Mouse (Mus musculus) macrophage (primary cell): Measurements from ENCODE around the gene Clec18a. TPM values are rescaled to one million over a fixed set of nuclear protein-coding genes. Genes with fewer than 3 reads are reported as not detected.

Source experiments
- H3K27ac ChIP-seq: fragments of 350-480 bp; formaldehyde crosslinking; 2 replicates; pipeline ENCODE4 v1.9.0; 2021
- H3K36me3 ChIP-seq: fragments of 350-480 bp; formaldehyde crosslinking; 2 replicates; pipeline ENCODE4 v1.9.0; 2021; ENCODE audit errors: inconsistent target
- H3K4me3 ChIP-seq: fragments of 350-480 bp; formaldehyde crosslinking; 2 replicates; pipeline ENCODE4 v1.9.0; 2021; ENCODE audit errors: inconsistent target
- H3K79me2 ChIP-seq: fragments of 350-480 bp; formaldehyde crosslinking; 2 replicates; pipeline ENCODE4 v1.9.0; 2021; ENCODE audit errors: inconsistent target
- WGBS: methylation state at CpG from one replicate; pipeline ENCODE4 v1.1.7; 2026; ENCODE audit warnings: inconsistent platforms; ENCODE audit not compliant: missing documents; 5-methylcytosine and 5-hydroxymethylcytosine counted together
- polyA plus RNA-seq: library from polyadenylated mRNA; stranded (reverse); fragments of 250-400 nt; gene quantifications from 3 replicates; pipeline ENCODE4 v1.2.4, GENCODE M21; 2018; ENCODE audit warnings: inconsistent platforms

Clec18a gene
- polyA plus RNA-seq, 1 experiment from 2014 or later, result not detected

DNA sequence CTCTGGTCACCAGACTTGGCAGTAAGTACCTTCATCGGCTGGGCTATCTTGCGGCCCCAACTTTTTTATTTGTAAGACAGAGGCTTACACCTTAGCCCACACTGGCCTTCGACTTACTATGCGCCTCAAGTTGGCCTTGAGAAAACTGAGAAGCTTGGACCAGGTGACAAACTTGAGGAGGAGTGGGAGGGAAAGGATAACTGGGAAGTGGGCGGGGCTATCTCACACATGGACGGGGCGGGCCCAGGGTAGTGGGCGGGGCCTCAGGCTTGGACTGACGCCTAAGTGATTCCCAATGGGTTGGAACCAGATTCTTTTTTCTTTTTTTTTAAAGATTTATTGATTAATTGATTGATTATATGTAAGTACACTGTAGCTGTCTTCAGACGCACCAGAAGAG is 24.8 kb downstream of the Clec18a start:
- no peaks in the 10 kb centered on the region for H3K79me2 ChIP-seq
- no peaks in the 10 kb centered on the region for H3K36me3 ChIP-seq
- H3K4me3 ChIP-seq, result no peak overlapping the region
- H3K27ac ChIP-seq, result no peak overlapping the region
- 58% methylated on average over 10 of the region's 10 CpGs for WGBS

DNA sequence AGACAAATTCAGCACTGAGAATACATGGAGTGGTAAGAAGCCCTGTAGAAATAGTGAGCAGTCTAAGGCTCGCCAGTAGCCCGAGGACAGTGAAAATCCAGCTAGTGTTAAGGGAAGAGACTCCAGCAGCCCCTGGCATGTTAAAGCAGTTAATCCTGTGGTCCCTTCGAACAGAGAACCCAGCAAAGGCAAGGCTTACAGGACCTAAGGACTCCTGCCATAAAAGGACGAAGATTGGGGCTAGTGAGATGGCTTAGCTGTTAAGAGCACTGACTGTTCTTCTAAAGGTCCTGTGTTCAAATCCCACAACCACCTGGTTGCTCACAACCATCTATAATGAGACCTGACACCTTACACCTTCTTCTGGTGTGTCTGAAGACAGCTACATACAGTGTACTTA is 25.9 kb downstream of the Clec18a start:
- Histone ChIP-seq H3K27ac (no peak overlapping the region), H3K36me3 (no peaks in the 10 kb centered on the region), H3K79me2 (no peaks in the 10 kb centered on the region), H3K4me3 (no peak overlapping the region)
- WGBS, result 72% methylated on average over 4 of the region's 4 CpGs

DNA sequence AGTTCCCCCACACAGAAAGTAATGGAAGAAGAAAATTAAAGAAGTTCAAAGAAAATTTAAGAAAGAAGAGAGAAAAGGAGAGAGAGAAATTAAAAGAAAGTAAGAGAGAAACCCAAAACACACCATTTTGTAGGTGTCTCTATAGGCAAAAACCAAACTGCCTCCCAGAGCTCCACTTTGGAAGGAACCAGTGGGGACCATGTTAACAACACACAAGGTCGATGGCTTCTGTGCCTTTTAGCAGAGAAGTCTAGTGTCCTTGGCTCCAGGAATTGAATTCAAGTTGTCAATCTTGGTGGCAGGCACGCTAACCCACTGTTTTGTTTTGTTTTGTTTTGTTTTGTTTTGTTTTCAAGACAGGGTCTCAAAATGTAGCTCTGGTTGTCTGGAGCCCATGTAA is 29.3 kb downstream of the Clec18a start:
- WGBS, result 74% methylated on average over 2 of the region's 2 CpGs
- H3K4me3 ChIP-seq, result no peak overlapping the region
- H3K79me2 ChIP-seq, result peaks cover 2% of the 10 kb centered on the region
- no peaks in the 10 kb centered on the region for H3K36me3 ChIP-seq
- no peak overlapping the region for H3K27ac ChIP-seq

DNA sequence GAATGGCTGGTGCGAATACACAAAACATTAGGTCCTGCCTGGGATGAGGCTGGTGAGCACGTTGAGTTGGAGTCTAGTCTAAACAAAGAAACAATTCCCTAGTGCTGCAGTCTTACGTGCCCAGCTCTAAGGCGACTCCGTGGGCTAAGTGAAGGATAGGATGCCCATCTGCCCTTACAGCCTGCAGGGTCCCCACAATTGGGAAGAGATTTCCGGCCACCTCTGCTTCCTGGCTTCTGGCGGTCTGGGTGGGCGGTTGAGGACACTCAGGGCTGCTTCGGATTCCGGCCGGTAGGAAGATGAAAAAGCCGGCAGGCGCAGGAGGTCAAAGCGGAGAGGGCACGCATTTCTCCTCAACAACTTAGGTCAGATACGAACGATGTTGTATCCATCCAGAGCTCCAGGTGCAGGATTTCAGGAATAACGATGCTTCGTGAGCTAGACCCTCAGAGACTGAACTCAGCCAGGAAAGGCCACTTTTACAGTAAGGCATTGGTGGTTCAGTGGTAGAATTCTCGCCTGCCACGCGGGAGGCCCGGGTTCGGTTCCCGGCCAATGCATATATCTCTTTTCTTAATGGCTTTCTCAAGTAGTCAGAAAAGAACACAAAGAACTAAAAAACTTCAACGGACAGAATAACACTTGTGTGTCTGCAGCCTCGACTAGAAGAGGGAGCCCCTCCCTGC is 30.0 kb downstream of the Clec18a start:
- Histone ChIP-seq H3K79me2 (peaks cover 9% of the 10 kb centered on the region), H3K27ac (no peak overlapping the region), H3K4me3 (peak overlapping the region; percentile 73), H3K36me3 (no peaks in the 10 kb centered on the region)
- WGBS, result under 1% methylated on average over 27 of the region's 27 CpGs

DNA sequence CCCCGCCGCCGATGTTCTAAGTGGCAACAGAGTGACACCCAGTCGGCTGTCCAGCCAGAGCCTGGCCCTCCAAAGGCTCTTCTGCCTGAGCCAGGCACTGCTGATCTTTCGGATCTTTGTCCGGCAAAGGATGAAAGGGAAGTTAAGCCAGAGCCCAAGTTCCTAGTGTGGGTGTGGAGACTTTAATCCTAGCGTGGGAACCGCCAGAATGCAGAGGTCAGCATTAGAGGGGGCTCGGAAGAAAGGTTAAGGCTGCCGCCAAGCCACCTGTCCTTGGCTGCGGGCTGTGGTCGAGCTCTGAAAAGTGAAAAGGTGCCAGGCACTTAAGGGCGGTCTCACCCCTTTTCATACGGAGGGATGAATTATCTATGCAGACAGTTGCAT is 30.5 kb downstream of the Clec18a start:
- peaks cover 11% of the 10 kb centered on the region for H3K79me2 ChIP-seq
- H3K36me3 ChIP-seq, result no peaks in the 10 kb centered on the region
- no peak overlapping the region for H3K27ac ChIP-seq
- WGBS, result 0% methylated on average over 11 of the region's 14 CpGs
- H3K4me3 ChIP-seq, result peak overlapping the region; percentile 73

DNA sequence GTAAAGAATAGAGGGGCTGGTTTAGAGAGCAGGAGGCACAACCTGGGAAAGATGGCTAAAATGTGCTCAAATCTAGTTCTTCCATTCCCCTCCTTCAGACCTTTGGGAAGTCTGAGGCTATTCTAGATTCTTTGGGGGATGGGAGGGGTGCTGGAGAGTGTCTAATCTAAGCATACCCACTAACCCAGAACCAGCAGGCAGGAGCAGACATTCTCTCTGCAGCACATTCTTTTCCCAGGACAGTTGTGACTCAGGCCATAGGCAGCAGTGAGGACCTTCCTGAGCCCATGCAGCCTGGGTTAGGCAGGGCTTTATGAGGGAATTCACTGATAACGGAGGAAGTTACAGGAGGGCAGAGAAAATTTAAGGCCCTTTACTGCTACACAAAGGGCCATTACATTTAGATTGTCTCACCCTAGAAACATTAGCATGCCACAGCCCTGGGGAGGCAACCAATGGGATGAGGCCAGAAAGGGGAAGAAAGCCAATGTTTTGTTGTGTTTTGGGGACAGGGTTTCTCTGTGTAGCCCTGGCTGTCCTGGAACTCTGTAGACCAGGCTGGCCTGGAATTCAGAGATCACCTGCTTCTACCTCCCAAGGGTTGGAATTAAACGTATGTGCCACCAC is 33.2 kb downstream of the Clec18a start:
- Histone ChIP-seq H3K36me3 (peaks cover 16% of the 10 kb centered on the region), H3K27ac (no peak overlapping the region), H3K4me3 (no peak overlapping the region), H3K79me2 (peaks cover 11% of the 10 kb centered on the region)
- WGBS, result 76% methylated on average over 2 of the region's 2 CpGs

DNA sequence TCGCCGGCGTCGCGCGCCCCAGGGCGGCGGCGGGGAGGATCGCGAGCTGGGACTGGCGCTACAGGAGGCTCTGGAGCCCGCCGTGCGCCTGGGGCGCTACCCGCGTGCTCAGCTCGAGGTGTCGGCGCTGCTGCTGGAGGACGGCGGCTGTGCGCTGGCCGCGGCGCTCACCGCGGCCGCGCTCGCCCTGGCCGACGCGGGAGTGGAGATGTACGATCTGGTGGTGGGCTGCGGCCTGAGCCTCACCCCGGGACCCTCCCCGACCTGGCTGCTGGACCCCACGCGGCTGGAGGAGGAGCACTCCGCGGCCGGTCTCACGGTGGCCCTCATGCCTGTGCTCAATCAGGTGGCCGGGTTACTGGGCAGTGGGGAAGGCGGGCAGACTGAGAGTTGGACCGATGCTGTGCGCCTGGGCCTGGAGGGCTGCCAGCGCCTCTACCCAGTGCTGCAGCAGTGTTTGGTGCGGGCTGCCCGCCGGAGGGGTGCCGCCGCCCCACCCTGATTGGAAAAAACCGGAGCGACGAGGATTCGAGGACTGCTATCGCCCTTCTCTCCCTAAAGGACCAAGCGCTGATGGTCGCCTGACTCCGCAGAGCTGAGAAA is 35.4 kb downstream of the Clec18a start:
- Histone ChIP-seq H3K36me3 (peaks cover 38% of the 10 kb centered on the region), H3K4me3 (peak overlapping the region; percentile 32), H3K79me2 (peaks cover 11% of the 10 kb centered on the region), H3K27ac (no peak overlapping the region)
- WGBS, result 2% methylated on average over 63 of the region's 63 CpGs

DNA sequence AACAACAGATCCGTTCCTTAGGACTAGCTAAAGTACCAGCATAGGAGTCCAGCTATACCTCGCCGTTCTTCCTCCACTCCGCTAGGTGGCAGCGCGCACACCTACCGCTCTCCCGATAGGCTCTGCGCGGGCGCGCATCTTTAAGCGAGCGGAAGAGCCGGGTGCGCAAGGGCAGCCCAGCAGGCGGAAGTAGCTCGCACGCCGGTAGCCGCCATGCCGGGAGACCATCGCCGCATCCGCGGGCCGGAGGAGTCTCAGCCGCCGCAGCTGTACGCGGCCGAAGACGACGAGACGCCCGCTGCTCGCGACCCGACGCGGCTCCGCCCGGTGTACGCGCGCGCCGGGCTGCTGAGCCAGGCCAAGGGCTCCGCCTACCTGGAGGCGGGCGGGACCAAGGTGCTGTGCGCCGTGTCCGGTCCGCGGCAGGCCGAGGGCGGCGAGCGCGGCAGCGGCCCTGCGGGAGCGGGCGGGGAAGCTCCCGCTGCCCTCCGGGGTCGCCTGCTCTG is 36.0 kb downstream of the Clec18a start, which contains the start of gene Exosc6:
TSS of gene Exosc6 (plus strand) at position 182 of the 506 bp plus-strand sequence.
- WGBS, result 4% methylated on average over 56 of the region's 68 CpGs
- Histone ChIP-seq H3K27ac (peak within 1 kb of the TSS; percentile 18; the same call in 1 of the 2 replicates), H3K79me2 (peaks cover 11% of the 10 kb centered on the region), H3K4me3 (peak within 1 kb of the TSS; percentile 32), H3K36me3 (peaks cover 44% of the 10 kb centered on the region)

DNA sequence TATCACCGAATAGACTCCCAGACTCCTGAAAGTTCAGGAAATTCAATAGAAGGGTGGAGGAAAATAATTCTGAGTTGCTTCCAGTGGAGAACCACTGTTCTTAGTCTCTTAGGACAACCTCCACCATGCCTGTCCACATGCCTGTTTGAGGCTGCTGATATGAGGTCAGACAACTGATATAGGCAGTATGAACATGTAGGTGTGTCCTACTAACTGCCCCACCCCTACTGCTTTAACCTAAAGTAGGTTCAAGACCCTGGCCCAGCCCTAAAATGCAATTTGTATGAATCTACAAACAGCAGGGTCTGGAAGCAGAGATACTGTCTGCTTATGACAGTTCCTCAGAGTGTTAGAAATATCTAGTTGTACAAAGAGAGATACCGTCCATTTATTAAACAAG is 36.6 kb downstream of the Clec18a start:
- no peak overlapping the region for H3K4me3 ChIP-seq
- 91% methylated on average over 2 of the region's 2 CpGs for WGBS
- H3K79me2 ChIP-seq, result peaks cover 11% of the 10 kb centered on the region
- peaks cover 44% of the 10 kb centered on the region for H3K36me3 ChIP-seq
- H3K27ac ChIP-seq, result peak overlapping the region; percentile 18; the same call in 1 of the 2 replicates

DNA sequence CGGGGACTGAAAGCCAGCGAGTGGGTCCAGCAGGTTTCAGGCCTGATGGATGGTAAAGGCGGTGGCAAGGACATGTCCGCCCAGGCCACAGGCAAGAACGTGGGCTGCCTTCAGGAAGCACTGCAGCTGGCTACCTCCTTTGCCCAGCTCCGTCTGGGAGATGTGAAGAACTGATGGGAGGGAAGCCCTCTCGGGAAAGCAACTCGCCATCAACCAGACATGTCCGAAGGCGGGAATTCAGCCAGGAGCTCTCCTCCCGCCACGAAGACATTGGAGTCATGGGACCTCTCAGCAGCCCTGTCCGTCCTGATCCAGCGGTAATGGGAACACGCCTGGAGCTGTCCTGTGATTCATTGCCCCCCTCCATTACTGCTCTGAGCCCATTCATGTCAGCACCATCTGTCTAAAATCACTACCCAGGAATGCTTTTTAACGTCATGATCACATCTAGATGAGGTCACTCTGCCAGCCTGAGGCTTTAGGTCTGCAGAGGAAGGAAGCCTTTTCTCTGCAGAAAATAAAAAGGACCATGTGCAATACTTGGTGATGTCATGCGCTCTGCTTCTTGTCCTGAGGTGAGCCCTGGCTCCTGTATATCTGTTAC is 37.1 kb downstream of the Clec18a start:
- WGBS, result 91% methylated on average over 17 of the region's 17 CpGs
- Histone ChIP-seq H3K27ac (peak overlapping the region; percentile 18; the same call in 1 of the 2 replicates), H3K79me2 (peaks cover 11% of the 10 kb centered on the region), H3K36me3 (peaks cover 49% of the 10 kb centered on the region), H3K4me3 (no peak overlapping the region)

DNA sequence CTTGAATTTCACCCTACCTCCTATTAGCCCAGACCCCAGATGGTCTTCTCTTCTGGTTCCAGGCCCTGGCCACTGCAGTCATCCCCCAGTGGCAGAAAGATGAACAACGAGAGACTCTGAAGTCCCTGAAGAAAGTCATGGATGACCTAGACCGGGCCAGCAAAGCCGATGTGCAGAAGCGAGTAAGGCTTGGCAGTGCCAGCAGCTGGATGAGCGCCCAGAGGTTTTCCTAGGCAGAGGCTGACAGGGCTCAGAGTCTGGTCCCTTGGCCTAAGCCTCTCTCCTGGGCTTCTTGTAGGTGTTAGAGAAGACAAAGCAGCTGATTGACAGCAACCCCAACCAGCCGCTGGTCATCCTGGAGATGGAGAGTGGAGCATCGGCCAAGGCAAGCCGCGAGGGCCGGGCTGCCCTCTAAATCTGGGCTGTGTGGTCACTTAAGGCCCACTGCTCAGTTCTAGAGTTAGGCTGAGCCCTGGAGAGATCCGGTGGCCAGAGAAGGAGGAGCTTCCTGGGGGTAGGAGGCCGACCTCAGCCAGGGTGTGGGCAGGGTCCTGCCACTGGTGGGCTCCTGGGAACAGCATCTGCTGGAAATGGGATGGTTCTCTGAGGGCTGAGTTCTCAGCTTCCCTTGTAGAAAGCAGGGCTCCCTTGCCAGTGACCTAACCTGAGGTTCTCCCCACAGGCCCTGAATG is 38.3 kb downstream of the Clec18a start:
- H3K4me3 ChIP-seq, result no peak overlapping the region
- WGBS, result 97% methylated on average over 12 of the region's 12 CpGs
- peaks cover 60% of the 10 kb centered on the region for H3K36me3 ChIP-seq
- peaks cover 11% of the 10 kb centered on the region for H3K79me2 ChIP-seq
- H3K27ac ChIP-seq, result no peak overlapping the region

DNA sequence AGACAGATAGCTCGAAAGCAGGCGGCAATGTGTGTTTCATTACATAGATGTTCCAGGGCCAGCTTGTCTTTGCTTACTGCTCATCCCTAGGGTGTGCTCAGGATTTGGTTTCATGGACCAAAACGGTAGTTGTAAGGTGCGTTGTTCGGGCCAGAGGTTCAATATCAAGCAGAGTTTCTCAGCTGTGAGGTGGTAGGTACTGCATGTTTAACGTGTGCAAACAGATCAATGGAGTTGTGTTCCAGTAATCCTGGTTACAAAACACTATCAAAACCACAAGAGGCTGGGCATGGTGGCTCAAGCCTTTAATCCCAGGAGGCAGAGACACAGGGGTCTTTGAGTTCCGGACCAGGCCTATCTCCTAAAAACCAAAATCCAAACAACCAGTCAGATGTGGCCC is 43.1 kb downstream of the Clec18a start:
- H3K4me3 ChIP-seq, result no peak overlapping the region
- no peak overlapping the region for H3K27ac ChIP-seq
- 94% methylated on average over 7 of the region's 7 CpGs for WGBS
- H3K36me3 ChIP-seq, result peaks cover 92% of the 10 kb centered on the region
- H3K79me2 ChIP-seq, result no peaks in the 10 kb centered on the region

DNA sequence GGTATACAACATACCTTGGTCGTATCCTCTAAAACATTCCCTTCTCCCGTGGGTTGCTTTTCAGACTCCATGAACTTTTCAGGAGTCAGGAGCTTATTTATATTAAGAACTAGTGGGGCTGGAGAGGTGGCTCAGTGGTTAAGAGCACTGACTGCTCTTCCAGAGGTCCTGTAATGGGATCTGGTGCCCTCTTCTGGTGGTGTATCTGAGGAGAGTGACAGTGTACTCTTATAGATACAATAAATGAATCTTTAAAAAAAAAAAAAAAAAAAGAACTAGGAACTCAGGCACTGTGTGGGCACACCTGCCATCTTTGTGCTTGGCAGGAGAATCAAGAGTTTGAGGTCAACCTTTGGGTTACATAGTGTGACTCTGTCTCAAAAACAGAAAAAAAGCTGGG is 43.5 kb downstream of the Clec18a start:
- Histone ChIP-seq H3K4me3 (no peak overlapping the region), H3K79me2 (no peaks in the 10 kb centered on the region), H3K36me3 (peaks cover 92% of the 10 kb centered on the region), H3K27ac (no peak overlapping the region)
- WGBS, result 93% methylated on average over 2 of the region's 2 CpGs

DNA sequence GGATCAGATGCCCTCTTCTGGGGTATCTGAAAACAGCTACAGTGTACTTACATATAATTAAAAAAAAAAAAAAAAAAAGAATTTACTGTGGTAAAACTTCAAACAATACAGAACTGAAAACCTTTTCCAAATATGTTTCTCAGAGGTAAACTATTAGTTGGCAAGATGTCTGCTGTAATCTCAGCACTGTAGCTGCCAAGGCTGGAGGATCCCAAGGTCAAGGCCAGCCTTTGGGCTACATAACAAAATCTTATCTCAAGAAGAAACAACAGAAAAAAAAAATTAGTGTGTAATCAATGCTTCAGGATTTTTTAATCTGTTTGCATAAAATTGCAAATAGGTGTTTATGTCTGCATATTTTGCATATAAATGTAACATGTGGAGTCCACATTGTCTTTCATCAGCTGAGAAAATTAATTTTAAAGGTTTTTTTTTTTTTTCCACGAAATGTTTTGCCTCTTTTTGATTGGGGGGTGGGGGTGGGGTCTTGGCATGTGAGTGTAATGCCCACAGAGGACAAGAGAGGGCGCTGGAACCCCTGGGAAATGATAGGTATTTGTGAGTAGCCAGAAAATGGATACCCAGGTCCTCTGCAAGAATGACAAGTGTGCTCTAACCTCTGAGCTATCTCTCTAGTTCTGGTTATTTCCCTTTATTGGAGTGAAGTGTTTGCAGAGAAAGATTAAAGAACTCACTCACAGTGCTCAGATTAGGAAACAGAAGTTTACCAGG is 48.1 kb downstream of the Clec18a start:
- 48% methylated on average over 2 of the region's 2 CpGs for WGBS
- Histone ChIP-seq H3K79me2 (no peaks in the 10 kb centered on the region), H3K4me3 (no peak overlapping the region), H3K27ac (no peak overlapping the region), H3K36me3 (peaks cover 96% of the 10 kb centered on the region)
